Mouse (Mus musculus) adrenal gland (tissue): Measurements from ENCODE around the gene Nudcd3.

Experiments
- intact Hi-C: fragments of 180-260 bp; cut with DNase I; formaldehyde crosslinking; loops from one replicate; pipeline ENCODE4 v1.15.1; 2025

Gene Nudcd3

GRCm38 (mm10) chr11:6179194-6179593 lies 21.0 kb downstream of the Nudcd3 start:
- intact Hi-C loops, result no loop called here

DNA sequence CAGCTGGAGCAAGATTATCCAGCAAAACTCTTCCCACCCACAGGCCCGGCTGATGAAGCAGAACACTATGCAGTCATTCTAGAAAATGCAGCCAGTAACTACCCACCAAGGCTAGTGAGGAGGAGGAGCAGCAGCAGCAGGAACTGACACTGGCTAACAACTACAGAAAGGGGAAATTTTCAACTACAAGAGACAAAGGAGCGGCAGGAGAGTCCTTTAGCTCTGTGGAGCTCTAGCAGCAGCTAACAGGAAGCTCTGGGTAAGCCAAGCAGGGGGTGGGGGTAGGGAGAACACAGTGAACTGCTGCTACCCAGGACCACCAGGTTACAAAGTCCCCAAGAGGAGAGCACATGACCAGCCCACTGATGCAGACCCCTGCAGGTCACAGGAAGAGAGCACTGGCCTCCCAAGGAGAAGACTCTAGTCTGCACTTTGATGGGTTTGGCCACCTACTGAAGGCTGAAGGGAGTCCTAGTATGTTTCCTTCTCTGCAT lies 21.5 kb downstream of the Nudcd3 start:
- intact Hi-C loops, result no loop called here

DNA sequence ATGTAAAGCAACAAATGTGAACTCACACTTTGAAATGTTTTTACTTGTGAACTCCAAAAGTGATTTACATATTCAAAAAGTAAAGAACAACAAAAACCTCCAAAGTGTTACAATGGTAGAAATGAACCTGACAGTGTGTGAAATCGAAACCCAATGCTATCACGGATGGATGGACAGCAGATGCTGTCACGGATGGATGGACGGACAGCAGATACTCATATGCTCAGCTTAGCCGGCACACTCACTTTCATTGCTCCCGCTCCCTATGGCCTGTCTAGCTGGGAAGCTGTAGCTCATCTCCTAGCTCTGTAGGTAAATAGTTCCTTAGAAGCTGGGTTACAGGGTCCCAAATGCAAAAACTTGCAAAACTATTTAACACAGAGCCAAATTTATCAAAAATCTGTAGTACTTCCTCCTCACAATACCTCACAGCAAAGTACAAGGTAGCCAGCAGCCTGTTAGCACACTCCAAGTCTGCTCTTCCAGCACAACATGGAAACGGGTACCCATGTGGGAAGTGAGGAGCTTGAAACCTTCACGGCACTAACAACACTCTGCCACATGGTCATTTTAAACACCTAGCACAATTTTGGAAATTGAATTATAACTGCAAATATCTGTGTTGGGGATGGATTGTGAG lies 22.3 kb downstream of the Nudcd3 start:
- intact Hi-C loops, result no loop called here

DNA sequence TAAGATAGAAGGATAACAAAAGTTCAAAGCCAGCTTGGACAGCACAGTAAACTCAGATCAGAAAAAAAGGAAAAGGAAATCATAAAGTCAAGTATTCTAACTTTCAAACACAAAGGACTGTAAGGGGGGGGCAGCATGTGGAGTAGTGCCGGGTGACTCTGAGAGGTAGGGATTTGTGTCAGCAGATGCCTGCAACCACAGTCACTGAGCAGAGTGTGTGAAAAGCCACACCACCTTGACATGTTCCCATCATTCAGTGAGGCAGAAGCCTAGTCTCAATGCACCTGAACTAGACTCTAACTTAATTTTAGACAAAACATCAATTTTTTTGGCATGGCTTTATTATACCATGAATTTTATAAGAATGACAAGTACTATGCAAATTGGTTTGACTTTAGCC lies 24.7 kb downstream of the Nudcd3 start:
- intact Hi-C loops, result no loop called here

DNA sequence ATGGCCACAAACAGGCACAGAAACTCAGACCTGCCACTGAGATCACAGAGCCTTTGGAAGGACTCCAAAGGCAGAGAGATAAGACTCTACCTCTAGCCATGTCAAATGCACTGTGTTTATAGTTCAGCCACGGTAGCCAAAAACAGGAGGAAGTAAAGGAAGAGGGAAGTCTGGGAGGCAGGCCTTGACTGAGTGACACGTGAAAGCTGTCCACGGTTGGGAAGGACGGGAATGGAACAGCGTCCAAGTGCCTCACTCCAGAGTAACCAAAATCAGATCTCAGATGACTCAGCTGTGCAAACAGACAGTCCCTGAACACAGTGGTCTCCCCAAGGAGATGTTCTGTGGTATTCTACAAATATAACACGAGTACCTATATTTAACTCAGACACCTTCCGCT lies 25.5 kb downstream of the Nudcd3 start:
- intact Hi-C loops, result no loop called here

GRCm38 (mm10) chr11:6169041-6169663 lies 31.1 kb downstream of the Nudcd3 start:
- intact Hi-C loops, result loop anchor here (5.0 kb wide), 1 partner anchor 1697 kb away; no protein-coding TSS in a partner anchor

DNA sequence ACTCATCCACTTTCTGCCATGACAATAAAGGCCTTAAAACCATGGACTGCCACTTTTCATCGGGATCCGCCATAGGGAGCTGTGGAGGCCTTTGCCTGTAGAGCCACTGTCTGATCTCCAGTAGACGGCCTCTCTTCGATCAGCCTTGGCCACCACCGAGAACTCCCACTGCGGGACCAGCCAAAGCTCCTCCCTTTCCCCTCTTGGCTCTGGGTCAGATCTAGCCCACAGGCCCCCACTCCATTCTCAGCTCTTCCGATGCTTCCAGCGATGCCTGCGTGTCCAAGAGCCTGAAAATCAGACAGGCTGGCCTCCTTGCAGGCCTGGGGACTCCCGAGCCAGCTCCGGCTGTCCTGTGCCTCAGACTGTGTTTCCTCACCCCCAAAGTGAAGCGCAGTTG lies 33.9 kb downstream of the Nudcd3 start:
- intact Hi-C loops, result loop anchor here (5.0 kb wide), 1 partner anchor 1694 kb away; no protein-coding TSS in a partner anchor

GRCm38 (mm10) chr11:6165391-6166081 lies 34.7 kb downstream of the Nudcd3 start:
- intact Hi-C loops, result loop anchor here (5.0 kb wide), 1 partner anchor 1693 kb away; no protein-coding TSS in a partner anchor

DNA sequence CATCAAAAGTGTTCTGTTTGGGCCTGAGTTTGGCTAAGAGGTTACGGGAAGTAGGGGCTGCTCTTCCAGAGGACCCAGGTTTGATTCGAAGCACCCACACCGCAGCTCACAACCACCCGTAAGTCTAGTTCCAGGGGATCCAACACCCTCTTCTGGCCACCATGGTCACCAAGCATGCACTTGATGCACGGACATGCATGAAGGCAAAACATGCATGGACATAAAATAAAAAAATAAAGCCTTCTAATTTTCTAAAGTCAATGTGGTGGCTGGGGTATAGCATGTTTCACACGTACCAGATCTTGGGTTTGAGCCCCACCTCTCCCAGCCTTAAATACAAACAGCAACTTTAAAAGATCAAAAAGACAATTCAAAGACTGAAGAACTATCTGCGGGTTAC lies 35.4 kb downstream of the Nudcd3 start:
- intact Hi-C loops, result loop anchor here (5.0 kb wide), 1 partner anchor 1692 kb away; no protein-coding TSS in a partner anchor

DNA sequence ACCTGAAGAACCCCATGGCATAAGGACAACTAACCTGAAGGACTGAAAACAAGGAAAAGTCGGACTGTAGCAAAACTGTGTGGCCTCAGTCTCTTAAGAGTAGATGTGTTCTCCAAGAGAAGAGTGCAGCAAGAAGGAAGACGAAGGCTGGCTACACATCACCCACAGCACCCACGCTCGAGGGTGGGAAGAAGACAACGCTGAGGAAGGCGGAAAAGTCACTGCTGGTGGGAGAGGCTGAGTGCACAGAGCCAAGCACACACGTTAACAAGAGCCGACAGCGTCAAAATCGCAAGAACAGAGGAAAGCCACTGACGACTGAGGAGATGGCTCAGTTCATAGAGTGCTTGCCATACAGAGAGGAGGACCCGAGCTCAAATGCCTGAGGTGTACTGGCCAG lies 36.5 kb downstream of the Nudcd3 start:
- intact Hi-C loops, result no loop called here

- intact Hi-C loops, result no loop called here
These were observed 37.2 kb downstream of the Nudcd3 start for GRCm38 (mm10) chr11:6163062-6163461.

GRCm38 (mm10) chr11:6161549-6161948 lies 38.7 kb downstream of the Nudcd3 start:
- intact Hi-C loops, result no loop called here

DNA sequence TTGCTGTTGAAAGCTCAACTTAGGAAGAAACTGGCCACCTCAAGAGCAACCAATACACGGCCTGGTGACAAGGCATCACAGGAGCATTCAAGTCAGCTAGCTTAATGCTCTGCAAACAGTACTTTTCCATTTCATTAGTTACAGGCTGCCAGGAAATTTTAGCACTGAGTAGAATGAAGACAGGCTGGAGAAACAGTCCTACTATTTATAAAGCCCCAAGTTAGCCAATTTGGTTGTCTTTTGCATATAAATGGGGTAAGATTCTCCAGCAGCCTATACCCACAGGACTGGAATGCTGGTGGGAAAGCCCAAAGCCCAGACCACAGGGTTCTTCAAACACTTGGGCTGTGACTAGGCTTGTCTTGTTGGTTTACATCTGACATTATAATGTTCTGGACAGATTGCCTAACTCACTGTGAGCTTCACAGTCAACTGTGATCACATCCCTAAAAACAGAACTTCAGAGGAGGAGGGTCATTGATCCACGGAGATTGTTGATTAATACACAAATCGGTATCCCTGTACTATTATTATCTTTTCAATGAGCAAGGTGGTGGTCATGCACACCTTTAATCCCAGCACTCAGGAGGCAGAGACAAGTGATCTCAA lies 39.4 kb downstream of the Nudcd3 start:
- intact Hi-C loops, result no loop called here

GRCm38 (mm10) chr11:6159704-6160275 lies 40.4 kb downstream of the Nudcd3 start:
- intact Hi-C loops, result no loop called here

DNA sequence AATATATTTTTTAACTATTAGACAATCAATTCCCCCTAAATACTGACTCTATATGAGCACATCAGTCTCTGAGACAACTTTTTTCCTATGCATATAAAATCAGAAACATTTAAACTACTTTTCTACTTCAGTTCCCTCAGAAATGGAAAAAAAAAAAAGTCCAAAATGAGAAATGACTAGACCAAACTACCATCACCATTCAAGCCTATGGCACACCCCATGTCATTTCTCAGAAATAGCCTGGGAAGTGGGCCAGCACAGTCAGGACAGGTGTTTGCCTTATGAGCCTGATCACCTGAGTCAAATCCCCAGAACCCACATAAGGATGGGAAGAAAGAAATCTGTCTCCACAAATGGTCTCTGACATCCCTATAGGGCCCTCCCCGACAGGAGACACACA lies 41.7 kb downstream of the Nudcd3 start:
- intact Hi-C loops, result no loop called here

DNA sequence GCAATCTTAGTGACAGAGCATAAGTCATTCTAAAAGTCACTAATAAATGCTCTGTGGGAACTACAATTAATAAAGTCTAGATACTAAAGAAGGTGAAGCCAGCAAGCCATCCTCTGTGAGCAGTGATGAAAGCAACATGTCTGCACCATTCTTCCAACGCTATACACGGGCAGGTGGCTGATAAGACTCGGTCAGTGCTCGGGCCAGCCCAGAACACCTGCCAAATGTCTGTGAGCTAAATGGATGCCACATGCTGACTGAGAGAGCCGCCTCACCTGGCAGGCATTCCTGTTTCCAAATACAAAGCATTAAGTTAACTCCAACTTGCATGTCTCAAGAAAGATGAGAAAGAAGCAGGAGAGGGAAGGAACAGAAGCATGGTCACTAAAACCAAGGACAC lies 43.1 kb downstream of the Nudcd3 start:
- intact Hi-C loops, result no loop called here

DNA sequence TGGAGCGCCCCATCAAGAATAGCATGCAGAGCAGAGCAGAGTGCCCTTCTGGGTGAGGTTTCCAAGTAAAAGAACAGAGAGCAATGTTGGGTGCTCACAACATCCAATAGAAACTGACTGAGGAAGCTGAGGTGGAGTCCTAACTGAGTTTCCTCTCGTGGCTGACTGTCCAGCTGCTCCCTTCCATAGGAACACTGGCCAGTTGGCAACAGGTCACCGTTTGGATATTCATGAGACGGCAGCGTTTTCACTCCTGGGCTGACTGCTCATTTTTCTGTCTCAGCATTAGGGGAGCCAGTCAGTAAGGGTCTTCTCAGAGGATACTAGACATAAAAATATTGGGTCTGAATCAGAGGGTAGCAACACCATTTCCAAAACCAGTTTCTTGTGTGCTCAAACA lies 43.6 kb downstream of the Nudcd3 start:
- intact Hi-C loops, result no loop called here

DNA sequence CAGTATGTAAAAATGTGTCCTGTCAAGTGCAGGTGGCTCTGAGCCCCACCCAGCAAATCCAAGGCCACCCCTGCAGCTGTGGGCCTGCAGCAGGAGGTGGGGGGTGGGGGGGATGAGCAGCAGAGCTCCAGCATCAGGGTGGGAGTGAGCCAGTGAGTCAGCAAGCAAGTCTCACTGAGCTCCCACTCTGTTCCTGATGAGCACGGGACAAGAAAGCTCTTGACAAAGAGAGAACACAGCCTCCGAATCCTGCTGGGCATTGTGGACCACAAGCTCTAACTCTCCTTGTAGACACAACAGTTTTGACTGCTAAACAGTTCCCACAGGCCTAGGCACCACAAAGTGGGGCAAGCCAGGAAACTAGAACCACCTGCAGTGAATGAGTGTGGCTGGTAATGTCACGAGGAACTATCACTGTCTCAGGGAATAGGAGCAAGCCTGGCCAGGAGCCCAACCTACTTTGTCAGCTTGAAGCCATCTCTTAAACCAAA lies 46.0 kb downstream of the Nudcd3 start:
- intact Hi-C loops, result no loop called here

GRCm38 (mm10) chr11:6152864-6153263 lies 47.4 kb downstream of the Nudcd3 start:
- intact Hi-C loops, result no loop called here

DNA sequence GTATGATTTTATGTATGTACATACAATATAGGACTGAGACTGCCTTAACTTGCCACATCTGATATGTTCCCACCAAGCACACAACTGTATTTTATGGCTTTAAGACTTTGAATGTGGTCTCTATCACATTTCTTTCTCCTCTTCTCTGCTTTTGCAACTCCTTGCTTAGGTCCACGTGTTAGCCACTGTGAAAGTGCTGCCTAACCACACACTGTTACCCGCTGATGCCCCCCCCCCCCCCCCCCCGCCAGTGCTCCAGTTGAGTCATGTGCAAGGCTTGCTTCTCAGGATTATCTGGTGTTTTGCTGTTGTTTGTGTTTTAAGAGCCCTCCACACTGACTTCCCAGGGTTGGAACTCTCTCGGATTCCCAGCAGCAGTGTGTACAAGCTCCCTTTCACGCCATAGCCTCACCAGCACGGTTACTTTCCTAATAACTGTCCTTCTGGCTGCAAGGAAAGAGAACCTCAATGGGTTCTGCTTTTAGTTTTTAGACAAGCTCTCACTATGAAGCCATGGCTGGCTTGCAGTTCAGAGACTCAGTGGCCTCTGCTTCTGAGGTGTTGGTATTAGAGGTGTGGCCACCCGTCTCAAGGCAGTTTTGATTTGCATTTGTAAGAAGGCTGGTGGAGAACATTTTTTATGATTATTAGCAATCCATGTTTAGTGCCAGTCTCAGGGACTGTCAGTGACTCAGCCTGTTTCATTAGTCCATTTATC lies 61.8 kb downstream of the Nudcd3 start:
- intact Hi-C loops, result no loop called here

DNA sequence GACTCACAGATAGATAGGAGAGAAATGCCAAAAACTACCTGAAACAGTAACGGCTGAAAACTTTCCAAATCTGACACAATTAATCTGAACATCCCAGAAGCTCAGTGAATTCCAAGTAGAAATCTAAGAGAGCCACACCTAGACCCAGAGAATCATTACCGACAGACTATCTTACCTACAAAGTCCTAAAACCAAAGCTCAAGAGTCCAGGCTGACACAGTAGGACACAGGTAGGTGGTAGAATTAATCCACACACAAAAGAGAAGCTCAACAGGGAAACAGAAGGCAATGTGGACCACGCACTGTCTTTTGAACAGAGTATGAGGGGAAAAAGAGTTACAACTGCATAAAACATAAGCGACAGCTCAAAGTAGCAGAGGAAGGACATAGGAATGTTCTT lies 67.3 kb downstream of the Nudcd3 start:
- intact Hi-C loops, result no loop called here
